Mouse (Mus musculus): ENCODE data around the gene Bcat1.
A peak's percentile ranks its signal among the peaks of the same experiment; 100 is the strongest.

The Bcat1 gene

DNA sequence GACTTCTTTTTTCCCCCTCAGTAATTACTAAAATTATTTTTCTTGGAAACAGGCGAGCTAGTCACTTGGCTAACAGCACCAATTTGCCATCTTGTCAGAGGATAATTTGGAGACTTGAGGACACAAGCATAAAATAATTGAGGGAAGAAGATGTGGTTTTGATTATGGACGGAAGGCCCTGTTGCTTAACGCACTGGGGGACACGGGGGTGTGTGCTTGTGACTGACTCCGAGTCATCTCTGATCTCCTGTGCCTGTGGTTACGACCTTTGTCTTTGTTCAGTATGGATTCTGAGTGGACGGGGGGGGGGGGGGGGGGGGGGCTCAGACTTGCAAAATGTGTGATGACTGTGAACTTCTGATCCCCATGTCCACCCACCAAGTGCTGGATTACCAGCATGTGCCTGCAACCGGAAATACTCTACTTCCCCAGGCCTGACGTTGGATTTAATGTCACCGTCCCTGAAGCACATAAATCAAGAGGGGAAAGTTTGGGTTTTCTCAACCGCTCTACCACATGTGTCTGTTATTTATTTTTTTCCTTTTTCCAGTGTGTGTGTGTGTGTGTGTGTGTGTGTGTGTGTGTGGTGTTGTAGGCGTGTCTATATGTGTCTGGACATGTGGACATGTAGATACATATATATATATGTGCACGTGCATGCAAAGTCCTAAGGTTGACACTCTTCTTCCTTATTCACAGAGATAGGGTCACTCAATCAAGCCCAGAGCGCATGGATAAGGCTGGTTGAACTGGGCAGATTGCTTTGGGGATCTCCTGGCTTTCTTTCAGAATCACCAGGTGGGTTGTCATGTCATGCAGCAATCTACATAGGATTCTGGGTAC, 73.7 kb downstream of the Bcat1 start:
- DNase-seq = no peak

DNA sequence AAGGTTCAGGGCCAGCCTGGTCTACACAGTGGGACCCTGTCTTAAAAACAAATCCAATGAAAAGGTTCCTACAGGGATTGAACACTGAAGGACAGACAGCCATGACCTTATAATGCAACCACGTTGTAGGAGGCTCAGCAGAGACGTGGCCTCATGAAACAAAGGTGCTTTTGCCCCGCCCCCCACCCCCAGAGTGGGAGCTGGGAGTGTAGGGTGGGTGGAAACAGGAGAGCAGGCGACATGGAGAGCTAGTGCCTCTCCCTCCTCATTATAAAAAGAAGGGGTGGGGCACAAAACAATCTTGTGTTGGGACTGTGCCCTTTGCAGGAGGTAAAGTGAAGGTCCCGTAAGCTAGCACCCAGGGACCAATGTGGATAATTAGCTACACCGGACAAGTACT, 74.5 kb downstream of the Bcat1 start:
- no peak for DNase-seq

DNA sequence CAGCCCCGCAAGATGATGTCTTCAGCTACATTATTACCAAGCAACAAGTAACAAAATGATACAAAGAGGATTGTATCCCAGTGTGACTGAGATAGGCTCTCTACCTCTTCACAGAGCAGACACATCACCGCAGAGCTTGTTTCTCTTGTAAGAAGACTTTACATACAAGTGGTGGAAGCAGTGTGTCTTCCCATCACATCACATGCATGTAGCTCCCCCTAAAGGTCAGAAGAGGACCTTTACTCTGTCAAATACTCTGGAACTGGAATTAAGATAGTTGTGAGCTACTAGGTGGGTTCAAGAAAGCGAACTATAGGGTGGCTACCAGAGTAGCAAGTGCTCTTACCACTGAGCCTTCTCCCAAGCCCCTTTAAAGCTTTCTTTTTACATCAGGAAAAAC, 78.8 kb downstream of the Bcat1 start:
- DNase-seq = no peak

GRCm38 (mm10) chr6:144992111-144992510, 83.9 kb downstream of the Bcat1 start:
- no peak for DNase-seq

DNA sequence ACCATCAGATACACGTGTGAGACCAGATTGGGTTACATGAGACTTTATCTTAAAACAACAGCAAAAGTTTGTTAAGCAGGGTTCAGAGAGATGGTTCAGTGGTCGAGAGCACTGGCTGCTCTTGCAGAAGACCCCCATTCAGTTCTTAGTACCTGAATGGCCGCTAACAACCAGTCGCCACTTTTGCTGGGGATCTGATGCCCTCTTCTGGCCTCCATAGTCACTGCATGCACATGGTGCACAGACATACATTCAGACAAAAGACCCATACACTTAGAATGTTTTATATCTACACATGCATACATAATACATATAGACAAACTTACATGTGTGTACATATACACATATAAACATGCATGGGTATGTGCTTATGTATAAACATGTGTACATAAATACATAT, 86.8 kb downstream of the Bcat1 start:
- DNase-seq = no peak

DNA sequence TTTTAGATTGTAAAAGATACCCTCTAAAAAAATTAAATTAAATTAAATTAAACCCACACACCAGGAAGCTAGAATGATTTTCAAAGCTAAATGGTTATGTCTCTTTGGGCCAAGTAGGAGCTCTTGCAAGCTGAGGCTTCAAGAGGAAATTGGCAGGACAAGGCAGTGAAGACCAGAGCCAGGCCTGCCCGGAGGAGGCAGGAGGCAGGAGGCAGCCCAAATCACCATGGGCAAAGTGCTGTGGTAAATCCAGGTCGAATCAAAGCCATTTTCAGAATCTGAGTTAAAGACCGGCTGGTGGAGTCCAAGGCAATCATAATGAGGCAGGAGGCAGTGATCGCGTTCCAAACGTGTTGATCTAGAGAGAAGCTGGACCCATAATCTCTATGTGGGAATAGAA, 88.3 kb downstream of the Bcat1 start:
- DNase-seq = no peak

DNA sequence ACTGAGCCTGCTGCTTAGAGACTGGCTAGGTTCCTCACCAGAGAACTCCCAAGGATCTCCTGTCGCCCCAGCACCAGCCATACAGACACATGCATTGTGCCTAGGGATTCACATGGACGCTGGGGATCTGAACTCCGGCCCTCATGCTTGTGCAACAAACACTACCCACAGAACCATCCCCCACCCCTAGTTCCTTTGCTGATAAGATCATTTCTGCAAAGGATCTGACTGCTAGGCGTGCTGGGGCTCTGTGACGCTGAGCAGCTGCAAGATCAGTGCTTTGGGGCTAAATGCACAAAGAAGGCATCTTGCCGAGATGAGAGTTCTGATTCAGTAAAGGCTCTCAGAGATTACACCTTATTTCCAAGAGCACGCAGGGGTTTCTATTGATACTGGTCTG, 88.8 kb downstream of the Bcat1 start:
- no peak for DNase-seq

- DNase-seq = no peak
Measured at GRCm38 (mm10) chr6:144984221-144984620, 91.8 kb downstream of the Bcat1 start.

GRCm38 (mm10) chr6:144982093-144982492, 93.9 kb downstream of the Bcat1 start:
- DNase-seq = no peak

GRCm38 (mm10) chr6:144972351-144972750, 103.6 kb downstream of the Bcat1 start:
- no peak for DNase-seq

DNA sequence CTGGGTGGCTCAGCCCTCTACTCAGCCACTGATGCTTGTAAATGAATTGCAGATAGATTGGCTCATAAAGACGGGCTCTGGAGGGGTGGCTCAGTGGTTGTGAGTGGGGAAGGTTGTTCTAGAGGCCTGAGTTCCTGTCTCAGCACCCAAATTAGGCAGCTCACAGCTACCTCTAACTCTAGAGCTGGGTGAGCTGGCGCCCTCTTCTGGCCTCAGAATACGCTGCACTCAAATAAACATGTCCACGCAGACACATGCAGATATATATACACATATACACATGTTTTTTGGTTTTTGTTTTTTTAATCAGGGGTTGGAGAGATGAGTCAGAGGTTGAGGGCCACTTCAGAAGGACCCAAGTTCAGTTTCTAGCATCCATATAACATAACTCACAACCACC, 105.1 kb downstream of the Bcat1 start:
- DNase-seq = peak in 1 of 2 experiments; percentile 13

GRCm38 (mm10) chr6:144967536-144967935, 108.4 kb downstream of the Bcat1 start:
- no peak for DNase-seq

- no peak for DNase-seq
Measured at GRCm38 (mm10) chr6:144964205-144964604, 111.8 kb downstream of the Bcat1 start.

GRCm38 (mm10) chr6:144963156-144963555, 112.8 kb downstream of the Bcat1 start:
- no peak for DNase-seq

- peak in 1 of 2 experiments; percentile 10 for DNase-seq
Measured at GRCm38 (mm10) chr6:144962013-144962354, 114.0 kb downstream of the Bcat1 start.

- DNase-seq = no peak
Measured at GRCm38 (mm10) chr6:144961253-144962012, 114.6 kb downstream of the Bcat1 start.

GRCm38 (mm10) chr6:144955887-144956547, 120.0 kb downstream of the Bcat1 start:
- DNase-seq = no peak

- DNase-seq = no peak
Measured at GRCm38 (mm10) chr6:144952885-144953284, 123.1 kb downstream of the Bcat1 start.

- no peak for DNase-seq
Measured at GRCm38 (mm10) chr6:144944435-144945365, 131.3 kb downstream of the Bcat1 start.
